Mouse (Mus musculus): ENCODE data around the gene AU040320.

AU040320 gene

GRCm38 (mm10) chr4:126750046-126750683 is 3.2 kb upstream of the AU040320 start:
- DNase-seq (ENCODE audit: low spot score), result no peak

DNA sequence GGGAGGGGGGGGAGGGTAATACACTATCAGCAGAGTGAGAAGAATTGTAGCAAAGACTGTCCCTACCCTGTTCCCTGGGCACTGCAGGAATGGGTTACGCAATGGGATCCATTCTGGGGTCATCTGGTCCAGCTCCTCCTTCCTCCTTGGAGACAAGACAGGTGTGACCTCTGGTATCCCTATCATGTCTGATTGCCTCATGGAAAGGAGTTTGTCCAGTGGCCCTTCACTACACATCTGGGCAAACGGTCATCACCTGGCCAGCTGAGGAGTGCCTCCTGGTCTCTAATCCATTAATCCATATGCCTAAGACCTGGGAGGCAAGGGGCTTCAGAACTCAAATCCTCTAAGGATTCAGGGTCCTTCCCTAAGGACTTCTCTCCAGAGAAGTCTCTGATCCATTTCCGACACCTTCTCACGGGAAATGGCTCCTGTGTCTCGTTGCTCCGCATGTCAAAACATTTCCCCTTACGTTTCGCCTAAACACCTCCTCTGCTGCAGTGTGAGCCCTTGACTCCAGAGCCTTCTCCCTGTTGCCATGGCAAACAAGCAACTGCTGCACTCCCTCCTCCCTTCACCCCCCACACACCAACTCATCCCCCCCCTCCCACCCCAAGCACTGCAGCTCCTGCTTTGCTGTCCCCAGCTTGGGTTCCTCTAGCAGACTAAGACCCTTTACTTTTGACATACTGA is 2.3 kb upstream of the AU040320 start:
- DNase-seq (ENCODE audit: low spot score), result no peak

DNA sequence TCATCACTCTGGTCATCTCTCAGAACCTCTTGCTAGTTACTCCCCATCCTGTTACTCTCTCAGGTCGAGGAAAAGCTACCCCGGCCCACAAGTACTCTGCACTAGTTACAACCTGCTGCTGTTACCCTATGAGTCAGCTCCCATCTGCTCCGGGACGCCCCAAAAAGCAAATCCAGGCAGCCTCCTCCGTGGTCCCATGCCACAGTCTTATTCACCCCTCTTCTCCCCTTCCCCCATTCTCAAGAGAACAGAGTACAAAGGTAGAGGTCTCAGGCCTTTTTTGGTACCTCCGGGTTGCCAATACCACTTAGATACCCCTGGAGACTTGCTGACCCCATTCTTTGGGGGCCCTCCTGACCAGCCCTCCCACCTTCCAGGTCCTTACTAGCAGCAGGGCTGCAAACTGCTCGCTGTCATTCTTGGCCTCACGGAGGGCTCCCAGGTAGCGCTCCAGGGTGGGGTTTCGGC is 1.8 kb upstream of the AU040320 start:
- DNase-seq (ENCODE audit: low spot score), result no peak

DNA sequence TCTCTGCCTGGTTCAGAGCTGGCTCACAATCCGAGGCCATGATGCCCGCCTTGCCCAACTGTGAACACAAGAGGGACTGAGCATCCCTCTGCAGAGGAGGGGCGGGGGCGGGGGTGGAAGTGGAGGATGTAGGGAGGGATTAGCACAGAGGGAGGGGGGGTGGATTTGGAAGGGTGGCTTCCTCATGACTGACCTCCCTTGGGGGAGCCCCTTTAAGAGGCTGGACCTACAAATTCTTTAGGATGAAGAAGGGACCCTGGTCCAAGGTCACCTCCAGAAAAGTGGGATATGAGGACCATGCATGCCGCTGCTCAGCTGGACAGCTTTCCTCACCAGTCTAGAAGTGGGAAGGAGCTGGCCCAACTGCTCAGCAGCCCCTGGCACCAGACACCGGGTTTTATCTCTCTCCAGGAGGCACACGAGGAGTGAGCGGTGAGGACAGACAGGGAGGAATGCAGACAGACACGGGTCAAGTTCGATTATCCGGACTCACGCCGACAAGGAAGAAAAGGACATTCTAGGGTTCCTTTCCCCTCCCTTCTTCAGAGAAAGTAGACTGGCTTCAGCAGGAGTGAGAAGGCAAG is 1.2 kb upstream of the AU040320 start:
- DNase-seq (ENCODE audit: low spot score), result no peak

DNA sequence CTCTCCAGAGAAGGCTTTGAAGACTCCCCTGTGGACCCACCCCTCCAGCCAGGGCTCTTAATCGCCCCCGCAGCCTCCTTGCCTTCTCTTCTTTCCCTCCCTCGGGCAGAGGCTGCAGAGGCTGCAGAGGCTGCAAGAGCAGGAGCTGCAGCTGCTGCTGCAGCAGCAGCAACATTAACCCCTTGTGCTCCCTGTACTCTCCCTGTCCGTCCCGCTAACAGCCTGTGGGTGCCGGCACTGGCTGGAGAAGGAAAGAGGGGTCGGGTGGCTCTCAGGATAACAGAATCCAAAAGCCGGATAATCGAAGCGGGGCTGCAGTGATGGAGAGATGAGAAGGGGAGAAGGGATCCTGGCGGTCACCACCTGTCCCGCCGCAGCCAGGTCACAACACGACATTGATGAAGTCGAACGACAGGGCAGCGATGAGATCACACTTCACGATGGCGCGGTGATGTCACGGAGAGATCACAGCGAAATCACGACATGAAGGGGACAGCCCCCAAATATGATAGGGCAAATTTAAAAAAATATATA is 669 bp upstream of the AU040320 start:
- no peak for DNase-seq (ENCODE audit: low spot score)

DNA sequence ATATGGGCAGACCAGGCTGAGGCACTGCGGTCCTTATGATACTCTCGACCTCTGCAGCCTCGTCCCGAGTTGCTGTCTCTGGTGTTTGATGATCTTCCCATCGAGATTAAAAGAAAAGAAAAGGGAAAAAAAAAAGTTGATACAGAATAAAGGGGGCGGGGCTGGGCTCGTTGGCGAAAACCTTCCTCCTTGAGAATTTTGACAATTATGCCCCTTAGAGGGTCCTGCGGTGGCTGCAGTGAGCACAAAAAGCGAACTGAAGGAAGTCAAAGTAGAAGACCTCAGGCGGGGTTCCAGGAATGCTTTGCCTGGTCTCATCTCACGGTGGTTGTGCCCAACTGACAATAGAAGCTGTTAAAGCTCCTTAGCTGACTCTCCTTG is 877 bp downstream of the AU040320 start:
- no peak for DNase-seq (ENCODE audit: low spot score)

- DNase-seq (ENCODE audit: low spot score), result no peak
These were observed 1.5 kb downstream of the AU040320 start for GRCm38 (mm10) chr4:126754736-126755374.

GRCm38 (mm10) chr4:126756766-126757165 is 3.4 kb downstream of the AU040320 start:
- peak; percentile 28 for DNase-seq (ENCODE audit: low spot score)

GRCm38 (mm10) chr4:126758299-126758698 is 5.0 kb downstream of the AU040320 start:
- no peak for DNase-seq (ENCODE audit: low spot score)

DNA sequence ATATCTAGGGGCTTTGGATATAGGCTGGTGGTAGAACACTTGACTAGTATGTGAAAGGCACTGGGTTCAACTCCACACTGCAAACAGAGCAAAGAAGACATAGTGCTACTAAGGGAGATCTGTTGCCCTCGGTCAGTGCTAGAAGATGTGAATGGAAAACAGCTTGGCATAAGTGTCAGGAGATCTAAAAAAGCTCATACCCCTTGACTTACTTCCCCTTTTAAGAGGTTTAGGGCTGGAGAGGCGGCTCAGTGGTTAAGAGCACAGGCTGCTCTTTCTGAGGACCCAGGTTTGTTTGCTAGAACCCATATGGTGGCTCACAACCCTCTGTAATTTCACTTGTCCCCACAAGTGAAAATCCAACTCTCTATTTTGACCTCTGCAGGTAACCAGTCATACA is 6.1 kb downstream of the AU040320 start:
- no peak for DNase-seq (ENCODE audit: low spot score)

GRCm38 (mm10) chr4:126762586-126763359 is 9.4 kb downstream of the AU040320 start:
- DNase-seq (ENCODE audit: low spot score), result no peak

DNA sequence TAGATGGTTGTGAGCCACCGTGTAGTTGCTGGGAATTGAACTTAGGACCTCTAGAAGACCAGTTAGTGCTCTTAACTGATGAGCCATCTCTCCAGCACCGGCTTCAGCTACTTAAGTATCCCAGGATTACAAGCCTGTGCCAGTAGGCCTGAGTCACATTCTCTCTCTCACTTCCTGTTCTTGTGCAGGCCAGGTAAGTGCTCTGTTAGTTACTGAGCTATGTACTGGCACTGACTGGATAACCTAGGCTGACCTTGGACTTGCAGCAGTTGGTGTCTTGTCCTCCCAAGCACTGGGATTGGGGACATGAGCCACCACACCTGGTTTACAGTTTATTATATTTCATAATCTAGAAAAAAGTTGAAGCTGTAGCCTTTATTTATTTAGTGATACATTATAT is 10.1 kb downstream of the AU040320 start:
- DNase-seq (ENCODE audit: low spot score), result no peak

DNA sequence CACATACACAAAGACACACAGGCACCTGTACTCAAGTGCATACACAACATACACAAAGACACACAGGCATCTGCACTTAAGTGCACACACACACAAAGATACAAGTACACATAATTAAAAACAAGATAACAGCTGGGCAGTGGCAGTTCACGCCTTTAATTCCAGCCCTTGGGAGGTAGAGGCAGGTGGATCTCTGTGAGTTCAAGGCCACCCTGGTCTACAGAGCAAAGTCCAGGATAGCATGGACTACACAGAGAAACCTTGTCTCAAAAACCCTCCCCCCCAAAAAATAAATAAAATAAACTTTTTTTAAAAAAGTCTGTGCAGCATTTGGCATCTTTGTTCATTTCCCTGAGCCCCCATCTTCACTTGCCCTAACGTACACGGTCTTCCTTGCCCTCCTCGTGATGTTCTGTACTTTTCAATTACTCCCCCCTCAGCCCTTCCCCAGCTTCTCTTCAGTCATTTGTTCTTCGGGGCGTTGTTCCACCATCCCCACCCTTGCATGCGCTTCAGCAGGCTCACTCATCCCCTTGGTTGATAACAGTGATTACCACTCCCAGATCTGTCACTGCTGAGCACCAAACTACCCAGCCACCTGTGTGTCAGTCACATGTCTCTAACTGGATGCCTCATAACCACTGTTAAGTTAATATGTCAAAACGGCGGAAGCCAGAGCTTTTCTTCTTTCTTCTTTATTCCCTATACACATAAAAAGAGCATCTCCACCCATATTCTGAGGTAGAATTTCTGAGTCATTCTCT is 16.6 kb downstream of the AU040320 start:
- DNase-seq (ENCODE audit: low spot score), result no peak

GRCm38 (mm10) chr4:126770831-126771230 is 17.5 kb downstream of the AU040320 start:
- DNase-seq (ENCODE audit: low spot score), result no peak

DNA sequence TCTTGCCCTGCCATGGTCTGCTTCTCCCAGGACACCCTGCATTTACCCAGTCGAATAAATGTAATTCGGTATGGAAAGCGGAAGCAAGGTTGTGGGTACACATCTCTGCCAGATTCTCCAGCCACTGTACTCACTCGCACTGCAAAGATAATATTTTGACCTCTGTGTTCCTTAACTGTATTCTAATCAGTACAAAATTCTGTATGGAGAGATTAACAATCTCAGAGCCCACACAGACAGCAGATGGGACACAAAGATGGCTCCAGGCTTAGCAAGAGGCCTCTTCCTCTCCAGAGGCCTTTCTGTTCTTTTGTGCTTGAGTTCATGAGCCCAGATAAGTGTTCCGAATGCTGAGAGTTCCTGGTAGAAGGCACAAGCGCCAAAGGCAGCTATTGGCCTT is 20.5 kb downstream of the AU040320 start:
- DNase-seq (ENCODE audit: low spot score), result no peak

DNA sequence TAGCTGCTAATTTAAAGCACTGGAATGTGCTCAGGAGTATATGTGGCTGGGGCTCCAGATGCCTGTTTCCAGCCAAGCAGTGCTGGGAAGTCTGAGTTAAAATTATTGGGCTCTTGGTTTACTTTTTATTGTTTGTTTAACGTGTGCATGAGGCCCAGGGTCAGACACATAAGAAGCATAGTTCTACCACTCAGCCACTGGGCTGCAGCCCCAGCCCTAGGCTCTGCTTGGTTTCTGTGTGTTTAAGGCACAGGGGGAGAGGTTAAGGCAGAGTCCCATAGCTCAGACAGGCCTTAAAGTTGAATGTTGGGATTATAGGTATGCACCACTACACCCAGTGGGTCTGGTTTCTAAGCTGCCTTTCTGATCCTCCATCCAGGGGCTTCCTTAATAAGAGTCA is 21.8 kb downstream of the AU040320 start:
- DNase-seq (ENCODE audit: low spot score), result no peak

- no peak for DNase-seq (ENCODE audit: low spot score)
These were observed 25.8 kb downstream of the AU040320 start for GRCm38 (mm10) chr4:126779148-126779581.

DNA sequence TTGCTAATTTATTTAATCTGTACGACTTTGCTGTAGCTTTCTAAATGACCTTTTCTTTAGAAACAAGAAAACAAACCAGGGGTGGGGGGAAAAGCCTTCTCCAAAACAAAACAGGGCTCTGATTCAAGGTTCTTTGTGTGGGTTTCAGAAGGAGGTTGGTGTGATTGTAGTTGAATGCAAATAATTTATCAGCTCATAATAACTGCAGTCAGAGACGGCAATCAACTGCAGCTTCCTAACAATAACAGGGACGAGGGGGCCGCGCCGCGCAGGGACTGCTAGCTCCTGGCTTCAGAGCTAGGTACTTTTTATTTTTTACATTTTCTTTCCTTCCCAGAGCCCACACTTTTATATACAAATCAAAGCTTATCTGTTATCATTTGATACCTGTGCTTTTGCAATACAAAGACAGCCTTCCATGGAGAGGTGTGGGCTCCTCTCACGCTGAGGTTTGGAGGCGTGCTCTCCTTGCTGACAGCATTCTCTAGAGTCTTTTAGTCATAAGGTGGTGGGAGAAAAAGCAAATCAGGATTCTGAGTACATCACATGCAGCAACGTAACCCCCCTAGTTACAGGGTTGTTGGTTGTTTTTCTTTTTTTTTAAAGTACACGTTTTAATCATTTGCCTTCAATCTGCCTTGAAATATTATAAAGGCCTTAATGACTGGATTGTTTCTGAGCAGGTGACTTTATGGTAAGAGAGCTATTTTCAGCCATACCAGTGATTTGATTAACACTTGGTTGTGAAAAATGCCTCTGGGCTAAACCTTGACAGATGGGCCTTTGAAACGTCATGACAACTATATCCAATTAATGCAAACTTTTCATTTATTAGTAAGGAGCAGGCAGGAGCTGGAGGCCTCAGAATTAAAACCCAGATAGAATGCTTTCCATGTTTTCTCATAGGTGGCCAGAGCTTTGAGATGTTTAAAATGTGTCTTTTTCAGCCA is 26.8 kb downstream of the AU040320 start:
- DNase-seq (ENCODE audit: low spot score), result no peak

- DNase-seq (ENCODE audit: low spot score), result no peak
These were observed 28.5 kb downstream of the AU040320 start for GRCm38 (mm10) chr4:126781871-126782270.

DNA sequence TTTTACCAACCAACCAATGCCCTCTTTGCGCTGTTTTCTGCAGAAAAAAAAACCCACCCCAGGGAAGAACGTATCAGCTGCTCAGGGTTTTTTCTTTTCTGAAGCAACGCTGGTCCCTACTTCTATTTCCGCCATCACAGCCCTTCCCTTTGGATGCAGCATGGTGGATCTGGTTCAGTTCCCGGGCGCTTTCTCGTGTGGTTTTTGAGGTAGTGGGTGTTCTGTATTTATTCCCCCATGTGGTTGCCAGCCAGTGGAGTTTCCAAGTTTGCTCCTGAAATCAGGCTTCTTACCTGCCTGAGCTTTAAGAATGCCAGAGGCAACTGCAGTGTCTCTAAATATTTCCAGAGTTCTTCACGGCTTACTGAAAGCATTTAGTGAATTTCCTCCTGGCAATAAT is 29.2 kb downstream of the AU040320 start:
- no peak for DNase-seq (ENCODE audit: low spot score)
